Mouse (Mus musculus) urinary bladder, postnatal 25 days (tissue): ENCODE data around the gene Cpm.

Experiments used
- DNase-seq: peaks from one replicate; pipeline ENCODE4 v3.0.0; 2022; ENCODE audit warnings: low spot score

Gene Cpm

GRCm38 (mm10) chr10:117689297-117690100, 60.2 kb downstream of the Cpm start:
- no peak for DNase-seq

GRCm38 (mm10) chr10:117690101-117690352, 60.7 kb downstream of the Cpm start:
- DNase-seq: no peak

- no peak for DNase-seq
Observed at GRCm38 (mm10) chr10:117690770-117691296, 61.5 kb downstream of the Cpm start.

GRCm38 (mm10) chr10:117691389-117691968, 62.2 kb downstream of the Cpm start:
- DNase-seq: no peak

GRCm38 (mm10) chr10:117692173-117692572, 62.9 kb downstream of the Cpm start:
- DNase-seq: no peak

- DNase-seq: no peak
Observed at GRCm38 (mm10) chr10:117692953-117693352, 63.7 kb downstream of the Cpm start.

- DNase-seq: no peak
Observed at GRCm38 (mm10) chr10:117694255-117694953, 65.1 kb downstream of the Cpm start.

GRCm38 (mm10) chr10:117695027-117695426, 65.7 kb downstream of the Cpm start:
- DNase-seq: no peak

- DNase-seq: no peak
Observed at GRCm38 (mm10) chr10:117695605-117696004, 66.3 kb downstream of the Cpm start.

GRCm38 (mm10) chr10:117696021-117696826, 66.9 kb downstream of the Cpm start:
- DNase-seq: no peak

GRCm38 (mm10) chr10:117696827-117697560, 67.7 kb downstream of the Cpm start:
- no peak for DNase-seq

GRCm38 (mm10) chr10:117697561-117698115, 68.3 kb downstream of the Cpm start:
- DNase-seq: no peak

- DNase-seq: no peak
Observed at GRCm38 (mm10) chr10:117698313-117699138, 69.2 kb downstream of the Cpm start.

GRCm38 (mm10) chr10:117699914-117700313, 70.6 kb downstream of the Cpm start:
- no peak for DNase-seq

- DNase-seq: no peak
Observed at GRCm38 (mm10) chr10:117700450-117700849, 71.2 kb downstream of the Cpm start.

GRCm38 (mm10) chr10:117701034-117701829, 71.9 kb downstream of the Cpm start:
- DNase-seq: no peak

- no peak for DNase-seq
Observed at GRCm38 (mm10) chr10:117702024-117702833, 72.9 kb downstream of the Cpm start.

GRCm38 (mm10) chr10:117703506-117703905, 74.2 kb downstream of the Cpm start:
- DNase-seq: no peak
